22 mouse cellular contexts compared by ENCODE assay signal in the genomic region with DNA sequence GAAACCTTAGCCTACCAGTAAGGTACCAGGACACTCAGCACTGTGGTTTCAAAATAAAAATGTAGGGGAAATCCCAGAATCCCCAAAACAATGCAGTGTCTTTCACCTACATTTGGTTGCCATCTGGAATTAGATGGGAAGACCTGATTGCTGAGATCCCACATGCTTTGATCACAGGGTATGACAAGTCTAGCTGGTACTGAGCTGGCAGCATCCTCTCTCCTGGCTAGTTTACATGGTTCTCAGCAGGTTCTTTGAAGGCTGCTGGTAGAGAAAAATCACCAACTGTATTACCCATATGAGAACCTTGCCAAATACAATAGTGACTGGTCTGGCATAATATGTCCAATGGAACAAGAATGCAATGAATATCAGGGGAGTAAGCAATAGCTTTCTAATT.
A peak's percentile ranks its signal among the peaks of the same experiment; 100 is the strongest.
DNase-seq lines count a peak whose midpoint lies in the region; ATAC-seq and TF ChIP-seq lines count a peak whose summit lies in the region.
"Had no signal": no experiment of that assay in that cellular context is flagged by ENCODE, and none has a peak within 500 bp of the region (broad histone marks: within the 10 kb centered on the region; RNA-seq: fewer than 3 reads in every experiment).

No protein-coding gene starts in this region.

- H3K4me2 ChIP-seq in lung, postnatal 0 days (replicated peaks; ENCODE audit: low read depth, low read length) = no peak overlapping the region
- H3K4me2 ChIP-seq: embryonic facial prominence, embryonic 13.5 days; embryonic facial prominence, embryonic 15.5 days; forebrain, embryonic 12.5 days had no signal

- no peak for ATAC-seq in lung, postnatal 0 days
- ATAC-seq: activated CD4-positive, CD25-positive, alpha-beta regulatory T cell, adult 4 months; forebrain, embryonic 14.5 days; forebrain, embryonic 16.5 days; Patski had no signal

- no peak for TF ChIP-seq EP300 in lung, postnatal 0 days (IDR thresholded peaks at IDR 0.05)

- no peaks in the 10 kb centered on the region for H3K27me3 ChIP-seq in lung, postnatal 0 days (replicated peaks; ENCODE audit: insufficient read depth, low read length)
- H3K27me3 ChIP-seq: embryonic facial prominence, embryonic 13.5 days; embryonic facial prominence, embryonic 15.5 days; forebrain, embryonic 12.5 days; Patski had no signal

- no peak overlapping the region for H3K4me3 ChIP-seq in lung, postnatal 0 days (ENCODE audit: low read depth, low read length)
- H3K4me3 ChIP-seq: embryonic facial prominence, embryonic 13.5 days; embryonic facial prominence, embryonic 15.5 days; erythroblast, embryonic 14.5 days; forebrain, embryonic 10.5 days; forebrain, embryonic 12.5 days; gastrocnemius, adult 2 months had no signal

- peak; percentile 5 for DNase-seq in cerebellum, adult 11-12 months
- DNase-seq in cerebellum, adult 8-10 months = no peak
- peak; percentile 30 for DNase-seq in Muller cell, postnatal 12 days (ENCODE audit: inconsistent ontology term)
- DNase-seq in brain, adult 2 months (ENCODE audit: low read depth, low spot score) = peak; percentile 53
- peak; percentile 4 to 22 for DNase-seq in cerebellum, postnatal 10 days
- no peak for DNase-seq in lung, postnatal 0 days (ENCODE audit: low spot score)
- DNase-seq in adrenal gland, postnatal 4 days (ENCODE audit: low spot score in 2 of 2) = no peak
- DNase-seq in left cerebral cortex, adult 9 months (ENCODE audit: low spot score in 2 of 2) = no peak
- DNase-seq: adrenal gland, adult 8-10 months; adrenal gland, postnatal 14 days; adrenal gland, postnatal 36 days; embryo, embryonic 11 days; gastrocnemius, adult 2 months had no signal

- no peak for TF ChIP-seq CTCF in lung, postnatal 0 days (IDR thresholded peaks at IDR 0.05)

- H3K4me1 ChIP-seq in lung, postnatal 0 days (ENCODE audit: insufficient read depth, low read depth, low read length) = no peaks in the 10 kb centered on the region
- H3K4me1 ChIP-seq: embryonic facial prominence, embryonic 13.5 days; embryonic facial prominence, embryonic 15.5 days; forebrain, embryonic 10.5 days; forebrain, embryonic 12.5 days had no signal

- H3K9me3 ChIP-seq in lung, postnatal 0 days (ENCODE audit: low read length) = no peaks in the 10 kb centered on the region
- H3K9me3 ChIP-seq: embryonic facial prominence, embryonic 13.5 days; embryonic facial prominence, embryonic 15.5 days; forebrain, embryonic 10.5 days; forebrain, embryonic 12.5 days had no signal

- H3K27ac ChIP-seq in lung, postnatal 0 days (ENCODE audit: low read length) = no peak overlapping the region
- H3K27ac ChIP-seq: embryonic facial prominence, embryonic 13.5 days; embryonic facial prominence, embryonic 15.5 days; forebrain, embryonic 10.5 days; forebrain, embryonic 12.5 days; gastrocnemius, adult 2 months had no signal

- no peaks in the 10 kb centered on the region for H3K36me3 ChIP-seq in lung, postnatal 0 days (ENCODE audit: insufficient read depth, low read length)
- H3K36me3 ChIP-seq: embryonic facial prominence, embryonic 13.5 days; embryonic facial prominence, embryonic 15.5 days; forebrain, embryonic 10.5 days; forebrain, embryonic 12.5 days had no signal

- no peak overlapping the region for H3K9ac ChIP-seq in lung, postnatal 0 days (replicated peaks; ENCODE audit: low read depth)
- H3K9ac ChIP-seq: embryonic facial prominence, embryonic 13.5 days; embryonic facial prominence, embryonic 15.5 days; forebrain, embryonic 12.5 days had no signal

Comparison
In these comparisons a context has a peak if more than half of its experiments do, and no peak if none do; other contexts are left out.
1. DNase-seq: peak in cerebellum, adult 11-12 months (single experiment), Muller cell, postnatal 12 days (single experiment), brain, adult 2 months (single experiment) and cerebellum, postnatal 10 days (2 of 2); none in cerebellum, adult 8-10 months (single experiment), lung, postnatal 0 days (single experiment), adrenal gland, postnatal 4 days (0 of 2) and left cerebral cortex, adult 9 months (0 of 2).